Mouse (Mus musculus): Measurements from ENCODE around the gene Ckap4.

GRCm38 (mm10) chr10:84576029-84576394 is 42.1 kb upstream of the Ckap4 start:
- TF ChIP-seq CTCF (IDR thresholded peaks at IDR 0.05; ENCODE audit: low read depth), result no peak
- TF ChIP-seq EP300 (IDR thresholded peaks at IDR 0.05; ENCODE audit: low read depth), result no peak

All from heart, postnatal 0 days (tissue).